Mouse (Mus musculus) intestine, embryonic 16.5 days (tissue): ENCODE measurements around the gene Aqp5. TPM values are rescaled to one million over a fixed set of nuclear protein-coding genes. Genes with fewer than 3 reads are reported as not detected.

ENCODE experiments used
- ATAC-seq: fragments of 200-750 bp; cut with Nextera tagmentation; 2 replicates; pipeline ENCODE4 v1.8.0; 2017; ENCODE audit warnings: moderate TSS enrichment, moderate library complexity
- H3K27ac ChIP-seq: fragments of 300-500 bp; sonication (generic); 2 replicates; pipeline ENCODE4 v1.5.1; 2014; ENCODE audit warnings: mild to moderate bottlenecking, low read length
- H3K27me3 ChIP-seq: fragments of 300-500 bp; sonication (generic); replicated peaks from 2 replicates; pipeline ENCODE4 v1.6.1; 2014; ENCODE audit warnings: low read length, control low read depth, mixed read lengths; ENCODE audit not compliant: control insufficient read depth, insufficient read depth
- H3K36me3 ChIP-seq: fragments of 300-500 bp; sonication (generic); 2 replicates; pipeline ENCODE4 v1.6.1; 2014; ENCODE audit warnings: low read length, control low read depth; ENCODE audit not compliant: control insufficient read depth, insufficient read depth
- H3K4me1 ChIP-seq: fragments of 300-500 bp; sonication (generic); 2 replicates; pipeline ENCODE4 v1.6.1; 2014; ENCODE audit warnings: low read length, control low read depth, mixed read lengths; ENCODE audit not compliant: control insufficient read depth, insufficient read depth
- H3K4me2 ChIP-seq: fragments of 300-500 bp; sonication (generic); 2 replicates; pipeline ENCODE4 v1.6.1; 2014; ENCODE audit warnings: low read depth, low read length, control low read depth
- H3K4me3 ChIP-seq: fragments of 300-500 bp; sonication (generic); 2 replicates; pipeline ENCODE4 v1.5.1; 2014; ENCODE audit warnings: mild to moderate bottlenecking, low read length
- H3K9ac ChIP-seq: fragments of 300-500 bp; sonication (generic); 2 replicates; pipeline ENCODE4 v1.6.1; 2014; ENCODE audit warnings: low read depth, low read length
- H3K9me3 ChIP-seq: fragments of 300-500 bp; sonication (generic); 2 replicates; pipeline ENCODE4 v1.6.1; 2016; ENCODE audit warnings: low read length, control low read depth; ENCODE audit not compliant: control insufficient read depth
- WGBS: fragments of 180-500 bp; shearing (Covaris S2); extraction: QIAGEN DNeasy Blood & Tissue Kit; methylation state at CpG from one replicate; pipeline ENCODE4 v1.1.7; 2014; 5-methylcytosine and 5-hydroxymethylcytosine counted together
- polyA plus RNA-seq: library from polyadenylated mRNA; unstranded; fragments of >200 nt; fragmentation: Nextera tagmentation; extraction: Ambion mirVana; gene quantifications from 2 replicates; pipeline ENCODE4 v1.2.1, GENCODE M21; 2015

Aqp5 gene
- polyA plus RNA-seq, 1 experiment from 2014 or later, result 0.53 TPM

- no peak overlapping the region for H3K4me3 ChIP-seq
- H3K27ac ChIP-seq, result no peak overlapping the region
- no peak overlapping the region for H3K4me2 ChIP-seq
- H3K9me3 ChIP-seq, result no peaks in the 10 kb centered on the region
- no peaks in the 10 kb centered on the region for H3K36me3 ChIP-seq
- no peak overlapping the region for H3K9ac ChIP-seq
- peaks cover 13% of the 10 kb centered on the region for H3K4me1 ChIP-seq
- 81% methylated on average over 5 of the region's 5 CpGs for WGBS
- ATAC-seq, result no peak
- H3K27me3 ChIP-seq, result peaks cover 81% of the 10 kb centered on the region
These were observed 2.3 kb downstream of the Aqp5 start for GRCm38 (mm10) chr15:99592877-99593276.

GRCm38 (mm10) chr15:99594951-99595350 is 4.4 kb downstream of the Aqp5 start:
- Histone ChIP-seq H3K36me3 (no peaks in the 10 kb centered on the region), H3K9me3 (no peaks in the 10 kb centered on the region), H3K4me2 (no peak overlapping the region), H3K27ac (no peak overlapping the region), H3K4me3 (no peak overlapping the region), H3K9ac (no peak overlapping the region), H3K4me1 (peaks cover 13% of the 10 kb centered on the region), H3K27me3 (peaks cover 74% of the 10 kb centered on the region)
- 78% methylated on average over 10 of the region's 10 CpGs for whole genome bisulfite sequencing
- ATAC-seq, result no peak

DNA sequence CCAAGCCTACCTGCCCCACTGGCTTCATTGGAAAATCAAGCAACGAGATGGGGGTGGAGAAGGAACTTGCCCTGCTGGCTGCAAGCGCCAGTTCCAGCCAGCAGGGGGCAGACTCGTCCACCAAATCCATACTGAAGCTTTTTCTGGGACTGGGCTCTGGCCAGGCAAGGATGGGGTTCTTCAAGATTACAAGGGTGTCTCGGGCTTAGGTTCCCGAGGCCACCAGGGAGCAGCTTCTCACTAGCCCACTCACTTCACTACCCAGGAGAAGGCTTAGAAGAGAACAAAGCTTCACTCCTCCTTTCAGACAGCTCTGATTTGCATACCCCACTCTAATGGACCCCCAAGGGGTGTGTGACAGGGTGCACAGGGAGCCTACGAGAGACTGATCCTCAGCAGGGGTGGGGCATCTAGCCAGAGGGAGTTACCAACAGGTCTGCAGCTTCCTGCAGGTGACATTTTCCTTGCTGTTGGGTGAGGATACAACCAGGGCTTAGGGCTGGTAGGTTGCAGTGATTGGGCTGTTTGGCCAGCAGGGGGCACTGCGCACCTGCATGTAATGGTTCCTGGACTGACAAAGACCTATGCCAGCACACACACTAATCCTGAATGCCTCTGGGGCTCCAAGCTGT is 5.6 kb downstream of the Aqp5 start:
- Histone ChIP-seq H3K27me3 (peaks cover 62% of the 10 kb centered on the region), H3K4me2 (no peak overlapping the region), H3K4me3 (no peak overlapping the region), H3K27ac (no peak overlapping the region), H3K36me3 (no peaks in the 10 kb centered on the region), H3K9ac (no peak overlapping the region), H3K9me3 (no peaks in the 10 kb centered on the region), H3K4me1 (peaks cover 3% of the 10 kb centered on the region; the same call in 1 of the 2 replicates)
- 0% methylated on average over 7 of the region's 7 CpGs for WGBS
- peak; percentile 88 for ATAC-seq

DNA sequence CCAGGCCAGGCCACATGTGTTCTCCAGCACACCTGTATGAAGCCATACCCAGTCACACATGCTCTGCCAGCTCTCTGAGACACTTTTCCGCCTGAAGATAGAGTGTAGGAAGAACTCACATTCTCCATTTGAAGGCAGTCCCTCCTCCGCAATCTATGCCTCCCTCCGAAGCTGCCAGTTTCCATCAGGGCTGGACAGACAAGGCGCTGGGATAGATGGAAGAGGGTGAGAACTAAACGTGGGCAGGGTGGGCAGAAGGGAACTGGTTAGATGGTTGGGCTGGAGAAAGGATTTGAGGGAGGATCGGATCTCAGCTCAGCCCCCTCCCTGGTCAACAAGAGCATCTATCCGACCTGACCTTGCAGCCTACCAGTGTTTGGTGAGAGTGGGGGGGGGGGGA is 6.3 kb downstream of the Aqp5 start:
- H3K27me3 ChIP-seq, result peaks cover 55% of the 10 kb centered on the region
- 57% methylated on average over 7 of the region's 7 CpGs for WGBS

GRCm38 (mm10) chr15:99597596-99597995 is 7.0 kb downstream of the Aqp5 start:
- Histone ChIP-seq H3K4me1 (peaks cover 3% of the 10 kb centered on the region; the same call in 1 of the 2 replicates), H3K27me3 (peaks cover 48% of the 10 kb centered on the region), H3K4me3 (no peak overlapping the region), H3K9ac (no peak overlapping the region), H3K36me3 (no peaks in the 10 kb centered on the region), H3K27ac (no peak overlapping the region), H3K4me2 (no peak overlapping the region), H3K9me3 (no peaks in the 10 kb centered on the region)
- WGBS, result 51% methylated on average over 8 of the region's 8 CpGs
- no peak for ATAC-seq

More for the DNA sequence above, 6.3 kb downstream of the Aqp5 start:
- Histone ChIP-seq H3K36me3 (no peaks in the 10 kb centered on the region), H3K27ac (no peak overlapping the region), H3K4me1 (peaks cover 3% of the 10 kb centered on the region; the same call in 1 of the 2 replicates), H3K9ac (no peak overlapping the region), H3K4me3 (no peak overlapping the region), H3K4me2 (no peak overlapping the region), H3K9me3 (no peaks in the 10 kb centered on the region)
- ATAC-seq, result no peak

- no peak overlapping the region for H3K4me2 ChIP-seq
- H3K36me3 ChIP-seq, result no peaks in the 10 kb centered on the region
- peaks cover 29% of the 10 kb centered on the region for H3K27me3 ChIP-seq
- ATAC-seq, result no peak
- H3K27ac ChIP-seq, result no peak overlapping the region
- H3K9me3 ChIP-seq, result no peaks in the 10 kb centered on the region
- no peak overlapping the region for H3K4me3 ChIP-seq
- peaks cover 9% of the 10 kb centered on the region; the same call in 1 of the 2 replicates for H3K4me1 ChIP-seq
- WGBS, result 57% methylated on average over 17 of the region's 17 CpGs
- H3K9ac ChIP-seq, result no peak overlapping the region
These were observed 8.9 kb downstream of the Aqp5 start for GRCm38 (mm10) chr15:99599245-99600070.

DNA sequence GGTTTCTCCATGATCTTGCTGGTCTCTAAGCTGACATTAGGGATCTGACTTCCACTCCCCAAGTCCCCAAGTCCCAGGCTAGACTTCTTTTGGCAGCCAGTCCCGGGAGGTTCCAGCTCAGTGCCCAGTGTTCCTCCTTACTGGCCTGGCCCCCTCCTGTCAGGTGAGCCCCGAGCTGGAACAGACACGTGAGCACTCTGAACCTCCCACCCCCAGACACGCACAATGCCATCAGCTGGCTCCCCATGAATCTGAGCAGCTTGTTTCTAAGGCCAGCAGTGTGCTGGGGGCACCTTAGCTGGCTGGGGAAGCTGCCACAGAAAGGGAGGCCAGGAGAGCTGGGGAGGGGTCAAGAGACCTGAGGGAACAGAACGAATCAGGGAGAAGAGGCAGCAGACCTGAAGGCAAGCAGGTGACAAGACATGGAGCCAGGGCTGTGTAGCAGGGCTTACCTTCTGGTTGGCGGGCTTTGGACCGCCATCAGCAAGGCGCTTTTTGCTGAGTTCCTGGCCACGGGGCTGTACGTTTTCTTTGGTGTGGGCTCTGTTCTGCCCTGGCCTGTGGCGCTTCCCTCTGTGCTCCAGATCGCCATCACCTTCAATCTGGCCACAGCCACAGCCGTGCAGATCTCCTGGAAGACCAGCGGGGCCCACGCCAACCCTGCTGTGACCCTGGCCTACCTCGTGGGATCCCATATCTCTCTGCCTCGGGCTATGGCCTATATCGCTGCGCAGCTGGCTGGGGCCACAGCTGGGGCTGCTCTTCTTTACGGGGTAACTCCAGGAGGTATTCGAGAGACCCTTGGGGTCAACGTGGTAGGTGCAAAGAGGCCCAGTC is 10.6 kb downstream of the Aqp5 start, which contains the start of gene Aqp6:
TSS of gene Aqp6 (plus strand) at position 415 of the 837 bp plus-strand sequence.
- peaks cover 7% of the 10 kb centered on the region; the same call in 1 of the 2 replicates for H3K4me1 ChIP-seq
- H3K36me3 ChIP-seq, result no peaks in the 10 kb centered on the region
- ATAC-seq, result no peak
- H3K9me3 ChIP-seq, result no peaks in the 10 kb centered on the region
- WGBS, result 65% methylated on average over 22 of the region's 22 CpGs
- no peak within 1 kb of the TSS for H3K27ac ChIP-seq
- H3K4me2 ChIP-seq, result no peak within 1 kb of the TSS
- no peak within 1 kb of the TSS for H3K9ac ChIP-seq
- H3K27me3 ChIP-seq, result peaks cover 15% of the 10 kb centered on the region
- H3K4me3 ChIP-seq, result no peak within 1 kb of the TSS

DNA sequence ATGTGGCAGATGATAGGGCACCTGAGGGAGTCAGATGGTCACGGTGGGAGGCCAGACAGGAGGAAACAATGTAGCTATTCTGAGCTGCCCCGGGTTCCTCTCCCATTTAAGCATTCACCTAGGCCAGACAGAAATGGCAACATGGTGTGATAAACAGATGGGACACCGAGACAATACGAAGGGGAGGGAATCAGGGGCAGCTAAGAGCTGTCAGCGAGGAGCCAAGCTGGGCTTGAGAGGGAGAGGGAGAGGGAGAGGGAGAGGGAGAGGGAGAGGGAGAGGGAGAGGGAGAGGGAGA is 11.2 kb downstream of the Aqp5 start:
- ATAC-seq, result no peak
- Histone ChIP-seq H3K36me3 (no peaks in the 10 kb centered on the region), H3K4me3 (no peak overlapping the region), H3K4me2 (no peak overlapping the region), H3K4me1 (peaks cover 11% of the 10 kb centered on the region), H3K27me3 (peaks cover 15% of the 10 kb centered on the region), H3K9me3 (no peaks in the 10 kb centered on the region), H3K27ac (no peak overlapping the region), H3K9ac (no peak overlapping the region)
- 35% methylated on average over 4 of the region's 5 CpGs for whole genome bisulfite sequencing

DNA sequence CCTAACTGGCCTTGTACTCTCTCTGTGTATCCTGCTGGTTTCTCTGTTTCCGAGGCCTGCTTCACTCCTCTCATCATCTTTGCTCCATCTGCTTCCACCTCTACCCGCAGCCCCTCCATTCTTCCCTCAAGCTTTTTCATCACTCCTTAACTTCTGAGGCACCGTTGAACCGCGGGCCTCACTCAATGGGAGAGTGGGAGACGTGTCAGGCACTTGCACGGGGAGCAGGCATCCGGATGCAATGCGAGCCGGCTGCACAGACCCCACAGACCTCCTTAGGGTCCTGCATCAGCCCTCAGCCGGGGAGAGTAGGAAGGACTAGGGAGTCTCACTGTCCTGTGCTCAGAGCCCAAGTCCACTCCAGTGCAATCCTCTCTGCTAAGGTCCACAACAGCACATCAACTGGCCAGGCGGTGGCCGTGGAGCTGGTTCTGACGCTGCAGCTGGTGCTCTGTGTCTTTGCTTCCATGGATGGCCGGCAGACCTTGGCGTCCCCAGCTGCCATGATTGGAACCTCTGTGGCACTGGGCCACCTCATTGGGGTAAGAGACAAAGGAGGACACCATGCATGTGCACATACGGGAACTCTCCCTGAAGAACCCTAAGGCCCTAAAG is 11.7 kb downstream of the Aqp5 start:
- ATAC-seq, result no peak
- Histone ChIP-seq H3K27ac (no peak overlapping the region), H3K4me2 (no peak overlapping the region), H3K36me3 (no peaks in the 10 kb centered on the region), H3K27me3 (peaks cover 15% of the 10 kb centered on the region), H3K9me3 (no peaks in the 10 kb centered on the region), H3K9ac (no peak overlapping the region), H3K4me3 (no peak overlapping the region), H3K4me1 (peaks cover 17% of the 10 kb centered on the region)
- 77% methylated on average over 17 of the region's 17 CpGs for WGBS
